Mouse (Mus musculus) CH12.LX (cell line): ENCODE measurements around the gene Tyro3.

ENCODE experiments used
- MXI1 ChIP-seq: IDR thresholded peaks from 2 replicates; pipeline ENCODE4 v1.6.1; 2011; ENCODE audit warnings: mild to moderate bottlenecking, low read depth, low read length, improper control_type of control experiment
- POLR2A ChIP-seq: IDR thresholded peaks from 2 replicates; pipeline ENCODE4 v1.6.1; 2011; ENCODE audit warnings: low read depth, mild to moderate bottlenecking, improper control_type of control experiment, low read length
- POLR2AphosphoS2 ChIP-seq: IDR thresholded peaks from 2 replicates; pipeline ENCODE4 v1.6.1; 2011; ENCODE audit warnings: low read depth, low read length, improper control_type of control experiment
- RAD21 ChIP-seq: IDR thresholded peaks from 2 replicates; pipeline ENCODE4 v1.6.1; 2011; ENCODE audit warnings: low read depth, mild to moderate bottlenecking, low read length, improper control_type of control experiment, moderate library complexity

- no peak for TF ChIP-seq POLR2A
- TF ChIP-seq RAD21, result no peak
- no peak for TF ChIP-seq MXI1
- no peak for TF ChIP-seq POLR2AphosphoS2
These were observed 3.6 kb downstream of the Tyro3 start for GRCm38 (mm10) chr2:119800876-119801846.
